Mouse (Mus musculus): ENCODE data around the gene Abcb8.

Gene Abcb8

GRCm38 (mm10) chr5:24455076-24455475 lies 61.6 kb downstream of the Abcb8 start:
- DNase-seq (ENCODE audit: low spot score in 2 of 2): no peak

GRCm38 (mm10) chr5:24455613-24456012 lies 62.1 kb downstream of the Abcb8 start:
- no peak for DNase-seq (ENCODE audit: low spot score in 2 of 2)
